In the genomic region with DNA sequence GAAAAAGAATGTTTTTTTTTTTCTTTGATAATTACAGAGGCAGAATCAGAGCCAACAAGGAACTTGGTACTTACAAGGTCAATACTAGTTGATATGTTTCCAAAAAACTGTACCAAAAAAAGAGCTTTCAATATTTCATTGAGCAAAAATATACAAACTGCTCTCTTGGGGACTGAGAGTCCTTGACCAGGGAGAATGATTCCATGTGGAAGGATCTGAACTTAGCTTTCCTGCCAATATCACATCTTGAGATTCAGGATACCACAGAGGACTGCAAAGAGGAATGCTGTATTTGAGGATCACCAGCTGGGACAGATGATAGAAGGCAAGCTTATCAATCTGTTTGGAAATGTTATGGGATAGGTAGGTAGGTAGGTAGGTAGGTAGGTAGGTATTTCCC, we compare ENCODE assay signal across 18 mouse cellular contexts.
"Had no signal": no experiment of that assay in that cellular context is flagged by ENCODE, and none has a peak within 500 bp of the region (broad histone marks: within the 10 kb centered on the region; RNA-seq: fewer than 3 reads in every experiment).

No protein-coding gene starts in this region.

- H3K9ac ChIP-seq: kidney, embryonic 15.5 days; liver, embryonic 15.5 days; lung, embryonic 15.5 days; midbrain, embryonic 13.5 days; neural tube, embryonic 13.5 days had no signal

- DNase-seq: kidney, postnatal 10 days; layer of hippocampus, postnatal 36 days; lung, postnatal 10 days; thymus, adult 18-20 months; thymus, postnatal 36 days had no signal

- H3K4me3 ChIP-seq: kidney, embryonic 15.5 days; left cerebral cortex, adult 2 months; liver, embryonic 15.5 days; lung, embryonic 15.5 days; megakaryocyte, embryonic 14.5 days; midbrain, embryonic 10.5 days; midbrain, embryonic 13.5 days; myocyte; neural tube, embryonic 13.5 days had no signal

- H3K27me3 ChIP-seq: kidney, embryonic 15.5 days; liver, embryonic 15.5 days; lung, embryonic 15.5 days; megakaryocyte, embryonic 14.5 days; midbrain, embryonic 13.5 days; neural tube, embryonic 13.5 days had no signal

- H3K4me1 ChIP-seq: kidney, embryonic 15.5 days; liver, embryonic 15.5 days; megakaryocyte, embryonic 14.5 days; midbrain, embryonic 10.5 days; midbrain, embryonic 13.5 days; neural tube, embryonic 13.5 days had no signal

- H3K36me3 ChIP-seq: kidney, embryonic 15.5 days; liver, embryonic 15.5 days; lung, embryonic 15.5 days; midbrain, embryonic 10.5 days; midbrain, embryonic 13.5 days; neural tube, embryonic 13.5 days had no signal

- H3K4me2 ChIP-seq: kidney, embryonic 15.5 days; liver, embryonic 11.5 days; liver, embryonic 15.5 days; lung, embryonic 15.5 days; midbrain, embryonic 13.5 days; neural tube, embryonic 13.5 days had no signal

- ATAC-seq: intestine, embryonic 16.5 days; midbrain, embryonic 13.5 days; midbrain, embryonic 16.5 days had no signal

- H3K9me3 ChIP-seq: kidney, embryonic 15.5 days; liver, embryonic 15.5 days; lung, embryonic 15.5 days; megakaryocyte, embryonic 14.5 days; midbrain, embryonic 10.5 days; midbrain, embryonic 13.5 days; neural tube, embryonic 13.5 days had no signal

- H3K27ac ChIP-seq: kidney, embryonic 15.5 days; left cerebral cortex, adult 2 months; liver, embryonic 15.5 days; lung, embryonic 15.5 days; midbrain, embryonic 10.5 days; midbrain, embryonic 13.5 days; neural tube, embryonic 13.5 days; stomach, postnatal 0 days had no signal
